Mouse (Mus musculus) MEL (cell line): ENCODE data around the gene Ccnk.

Experiments
- CHD1 ChIP-seq: IDR thresholded peaks from 2 replicates; pipeline ENCODE4 v1.6.1; 2012; ENCODE audit warnings: low read depth, mild to moderate bottlenecking, inconsistent platforms, low read length, improper control_type of control experiment
- CTCF ChIP-seq, 3 experiments: IDR thresholded peaks in 2 of 3; conservative IDR thresholded peaks in 1 of 3; 2 replicates each; pipeline ENCODE4 v1.5.1; 2011 to 2012; ENCODE audit warnings: low read length in 3 of 3, low read depth in 2 of 3, mild to moderate bottlenecking in 2 of 3, improper control_type of control experiment in 1 of 3, inconsistent platforms in 1 of 3, mixed read lengths in 1 of 3, moderate library complexity in 1 of 3; ENCODE audit not compliant: control insufficient read depth in 1 of 3, insufficient read depth in 1 of 3, poor library complexity in 1 of 3, severe bottlenecking in 1 of 3
- EP300 ChIP-seq, 2 experiments: IDR thresholded peaks; 2 replicates each; pipeline ENCODE4 v1.6.1; 2011; ENCODE audit warnings: improper control_type of control experiment in 2 of 2, low read length in 2 of 2, low read depth in 1 of 2, mild to moderate bottlenecking in 1 of 2
- ETS1 ChIP-seq: IDR thresholded peaks from 2 replicates; pipeline ENCODE4 v1.6.1; 2012; ENCODE audit warnings: low read depth, mild to moderate bottlenecking, inconsistent platforms, low read length, improper control_type of control experiment, moderate library complexity
- JUND ChIP-seq: IDR thresholded peaks from 2 replicates; pipeline ENCODE4 v1.6.1; 2011; ENCODE audit warnings: low read depth, mild to moderate bottlenecking, improper control_type of control experiment, low read length
- MAX ChIP-seq: IDR thresholded peaks from 2 replicates; pipeline ENCODE4 v1.6.1; 2011; ENCODE audit warnings: low read length, improper control_type of control experiment
- MXI1 ChIP-seq: IDR thresholded peaks from 2 replicates; pipeline ENCODE4 v1.6.1; 2011; ENCODE audit warnings: mild to moderate bottlenecking, low read depth, low read length, improper control_type of control experiment
- MYB ChIP-seq: IDR thresholded peaks from 2 replicates; pipeline ENCODE4 v1.6.1; 2011; ENCODE audit warnings: mild to moderate bottlenecking, low read depth, low read length, improper control_type of control experiment
- POLR2A ChIP-seq, 2 experiments: IDR thresholded peaks; 2 replicates each; pipeline ENCODE4 v1.6.1; 2011 to 2012; ENCODE audit warnings: low read length in 2 of 2, mild to moderate bottlenecking in 2 of 2, control low read depth in 1 of 2, improper control_type of control experiment in 1 of 2, low read depth in 1 of 2, moderate library complexity in 1 of 2; ENCODE audit not compliant: control insufficient read depth in 1 of 2, insufficient read depth in 1 of 2, poor library complexity in 1 of 2
- TAL1 ChIP-seq: IDR thresholded peaks from 2 replicates; pipeline ENCODE4 v1.6.1; 2012; ENCODE audit warnings: mild to moderate bottlenecking, inconsistent platforms, low read length, moderate library complexity, mixed read lengths
- USF1 ChIP-seq: IDR thresholded peaks from 2 replicates; pipeline ENCODE4 v1.6.1; 2014; ENCODE audit warnings: low read depth, mild to moderate bottlenecking, inconsistent platforms, low read length, improper control_type of control experiment, moderate library complexity

- TF ChIP-seq MAX (no peak), CTCF (IDR thresholded peaks at IDR 0.05 in 2 of 3, conservative IDR thresholded peaks at IDR 0.05 in 1 of 3; ENCODE audit: control insufficient read depth in 1 of 3, insufficient read depth in 1 of 3, low read depth in 2 of 3, low read length in 3 of 3, poor library complexity in 1 of 3, severe bottlenecking in 1 of 3) (no peak), JUND (no peak), TAL1 (no peak), USF1 (no peak), POLR2A (IDR thresholded peaks at IDR 0.05; ENCODE audit: control insufficient read depth in 1 of 2, insufficient read depth in 1 of 2, low read depth in 1 of 2, low read length in 2 of 2, poor library complexity in 1 of 2) (no peak), EP300 (IDR thresholded peaks at IDR 0.05; ENCODE audit: low read depth in 1 of 2, low read length in 2 of 2) (no peak), ETS1 (no peak), MYB (no peak), CHD1 (no peak), MXI1 (no peak)
These were observed 70.1 kb downstream of the Ccnk start for GRCm38 (mm10) chr12:108249522-108249921.
